Mouse (Mus musculus): ENCODE measurements around the gene BC052040. TPM values are rescaled to one million over a fixed set of nuclear protein-coding genes. Genes with fewer than 3 reads are reported as not detected.

The BC052040 gene
- total and polyA plus RNA-seq, 3 experiments, result 9.8 to 64.0 (median 11.0) TPM

GRCm38 (mm10) chr2:115631031-115631434 is 49.5 kb downstream of the BC052040 start:
- no peaks in the 10 kb centered on the region for H3K27me3 ChIP-seq (ENCODE audit: insufficient read depth, low read length)
- no peaks in the 10 kb centered on the region for H3K9me3 ChIP-seq (replicated peaks)
- no peaks in the 10 kb centered on the region for H3K4me1 ChIP-seq (ENCODE audit: insufficient read depth, low read depth, low read length)
- peaks cover 36% of the 10 kb centered on the region for H3K36me3 ChIP-seq (replicated peaks)
- ATAC-seq (ENCODE audit: extremely low read depth, insufficient number of reproducible peaks, low FRiP score, poor library complexity, severe bottlenecking) (no peak), DNase-seq (ENCODE audit: low spot score) (no peak)
- TF ChIP-seq CTCF (IDR thresholded peaks at IDR 0.05; ENCODE audit: low read depth, low read length), result no peak
- no peak overlapping the region for H3K4me3 ChIP-seq (ENCODE audit: low read depth, low read length)

DNA sequence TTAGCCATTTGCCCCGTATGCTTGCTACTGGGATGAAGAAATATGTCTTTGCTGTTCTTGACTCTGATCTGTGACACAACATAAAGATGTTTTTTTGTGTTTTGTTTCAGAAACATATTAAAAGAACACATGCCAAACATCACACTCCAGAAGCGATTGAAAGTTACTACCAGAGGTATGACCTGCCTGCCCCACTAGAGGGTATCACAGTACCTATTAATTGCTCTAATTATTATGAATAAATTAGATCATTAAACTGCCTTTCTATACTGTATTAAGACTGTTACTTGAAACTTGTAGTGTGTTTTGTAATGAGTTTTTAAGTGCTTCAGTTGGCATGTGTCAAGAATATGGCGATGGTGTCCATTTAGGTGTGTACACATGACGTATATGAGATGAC is 50.3 kb downstream of the BC052040 start:
- no peaks in the 10 kb centered on the region for H3K9me3 ChIP-seq (replicated peaks)
- TF ChIP-seq GATA1 (IDR thresholded peaks at IDR 0.05; ENCODE audit: borderline replicate concordance, low read length) (no peak), TAL1 (conservative IDR thresholded peaks at IDR 0.05; ENCODE audit: low read depth, low read length) (no peak), GATA2 (IDR thresholded peaks at IDR 0.05; ENCODE audit: borderline replicate concordance, low read depth, low read length) (no peak), POLR2AphosphoS5 (IDR thresholded peaks at IDR 0.05; ENCODE audit: insufficient replicate concordance, low read depth, low read length) (no peak), CTCF (IDR thresholded peaks at IDR 0.05; ENCODE audit: low read depth, low read length) (no peak)
- DNase-seq (ENCODE audit: low spot score) (no peak), ATAC-seq (ENCODE audit: extremely low read depth, insufficient number of reproducible peaks, low FRiP score, poor library complexity, severe bottlenecking) (no peak)
- H3K4me3 ChIP-seq (ENCODE audit: low read depth, low read length), result no peak overlapping the region
- H3K27me3 ChIP-seq (ENCODE audit: insufficient read depth, low read length), result no peaks in the 10 kb centered on the region
- H3K4me1 ChIP-seq (ENCODE audit: insufficient read depth, low read depth, low read length), result no peaks in the 10 kb centered on the region
- peaks cover 39% of the 10 kb centered on the region for H3K36me3 ChIP-seq (replicated peaks)

GRCm38 (mm10) chr2:115650203-115650602 is 68.7 kb downstream of the BC052040 start:
- no peak for DNase-seq (ENCODE audit: low spot score)

GRCm38 (mm10) chr2:115659712-115660111 is 78.2 kb downstream of the BC052040 start:
- no peak for DNase-seq (ENCODE audit: low spot score)
- H3K4me3 ChIP-seq (ENCODE audit: low read depth, low read length), result no peak overlapping the region
- no peaks in the 10 kb centered on the region for H3K4me1 ChIP-seq (ENCODE audit: insufficient read depth, low read depth, low read length)
- TF ChIP-seq POLR2AphosphoS5 (IDR thresholded peaks at IDR 0.05; ENCODE audit: insufficient replicate concordance, low read depth, low read length) (no peak), GATA2 (IDR thresholded peaks at IDR 0.05; ENCODE audit: borderline replicate concordance, low read depth, low read length) (no peak), GATA1 (IDR thresholded peaks at IDR 0.05; ENCODE audit: borderline replicate concordance, low read length) (no peak), CTCF (IDR thresholded peaks at IDR 0.05; ENCODE audit: low read depth, low read length) (no peak), TAL1 (conservative IDR thresholded peaks at IDR 0.05; ENCODE audit: low read depth, low read length) (no peak)
- H3K36me3 ChIP-seq (replicated peaks), result peaks cover 35% of the 10 kb centered on the region
- H3K27me3 ChIP-seq (ENCODE audit: insufficient read depth, low read length), result no peaks in the 10 kb centered on the region
- no peaks in the 10 kb centered on the region for H3K9me3 ChIP-seq (replicated peaks)
- no peak for ATAC-seq (ENCODE audit: extremely low read depth, insufficient number of reproducible peaks, low FRiP score, poor library complexity, severe bottlenecking)

More at GRCm38 (mm10) chr2:115650203-115650602, 68.7 kb downstream of the BC052040 start:
- Histone ChIP-seq H3K4me1 (ENCODE audit: insufficient read depth, low read depth, low read length) (no peaks in the 10 kb centered on the region), H3K4me3 (ENCODE audit: low read depth, low read length) (no peak overlapping the region), H3K36me3 (replicated peaks) (peaks cover 32% of the 10 kb centered on the region), H3K27me3 (ENCODE audit: insufficient read depth, low read length) (no peaks in the 10 kb centered on the region), H3K9me3 (replicated peaks) (no peaks in the 10 kb centered on the region)
- TF ChIP-seq GATA2 (IDR thresholded peaks at IDR 0.05; ENCODE audit: borderline replicate concordance, low read depth, low read length) (no peak), CTCF (IDR thresholded peaks at IDR 0.05; ENCODE audit: low read depth, low read length) (no peak), GATA1 (IDR thresholded peaks at IDR 0.05; ENCODE audit: borderline replicate concordance, low read length) (no peak), POLR2AphosphoS5 (IDR thresholded peaks at IDR 0.05; ENCODE audit: insufficient replicate concordance, low read depth, low read length) (no peak), TAL1 (conservative IDR thresholded peaks at IDR 0.05; ENCODE audit: low read depth, low read length) (no peak)
- no peak for ATAC-seq (ENCODE audit: extremely low read depth, insufficient number of reproducible peaks, low FRiP score, poor library complexity, severe bottlenecking)

- Histone ChIP-seq H3K4me3 (ENCODE audit: low read depth, low read length) (no peak overlapping the region), H3K4me1 (ENCODE audit: insufficient read depth, low read depth, low read length) (no peaks in the 10 kb centered on the region), H3K27me3 (ENCODE audit: insufficient read depth, low read length) (no peaks in the 10 kb centered on the region), H3K36me3 (replicated peaks) (peaks cover 38% of the 10 kb centered on the region), H3K9me3 (replicated peaks) (no peaks in the 10 kb centered on the region)
- DNase-seq (ENCODE audit: low spot score) (no peak), ATAC-seq (ENCODE audit: extremely low read depth, insufficient number of reproducible peaks, low FRiP score, poor library complexity, severe bottlenecking) (no peak)
- TF ChIP-seq GATA2 (IDR thresholded peaks at IDR 0.05; ENCODE audit: borderline replicate concordance, low read depth, low read length) (no peak), TAL1 (conservative IDR thresholded peaks at IDR 0.05; ENCODE audit: low read depth, low read length) (no peak), POLR2AphosphoS5 (IDR thresholded peaks at IDR 0.05; ENCODE audit: insufficient replicate concordance, low read depth, low read length) (no peak), GATA1 (IDR thresholded peaks at IDR 0.05; ENCODE audit: borderline replicate concordance, low read length) (no peak), CTCF (IDR thresholded peaks at IDR 0.05; ENCODE audit: low read depth, low read length) (no peak)
These were observed 79.0 kb downstream of the BC052040 start for GRCm38 (mm10) chr2:115660213-115661120.

DNA sequence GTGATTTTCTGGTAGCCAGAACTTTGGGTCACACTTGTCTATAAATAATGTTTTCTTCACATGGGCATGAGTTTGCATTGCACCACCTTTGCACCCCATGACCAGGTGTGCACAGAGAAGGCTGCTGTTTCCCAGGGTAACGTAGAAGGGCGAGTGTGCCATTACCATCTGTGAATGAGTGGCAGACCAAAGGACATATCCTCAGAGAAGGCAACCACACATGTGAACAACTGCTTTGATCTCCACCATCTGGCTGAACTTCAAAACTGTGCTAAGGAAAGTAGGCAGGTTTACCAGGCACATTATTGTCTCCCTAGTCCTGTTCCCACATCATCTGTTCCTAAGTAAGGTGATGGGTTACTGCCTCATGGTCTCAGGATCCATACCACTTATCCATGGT is 86.0 kb downstream of the BC052040 start:
- no peak for DNase-seq (ENCODE audit: low spot score)

More for the DNA sequence above, 86.0 kb downstream of the BC052040 start:
- Histone ChIP-seq H3K36me3 (replicated peaks) (peaks cover 51% of the 10 kb centered on the region), H3K4me3 (ENCODE audit: low read depth, low read length) (no peak overlapping the region), H3K4me1 (ENCODE audit: insufficient read depth, low read depth, low read length) (no peaks in the 10 kb centered on the region), H3K27me3 (ENCODE audit: insufficient read depth, low read length) (no peaks in the 10 kb centered on the region), H3K9me3 (replicated peaks) (no peaks in the 10 kb centered on the region)
- no peak for ATAC-seq (ENCODE audit: extremely low read depth, insufficient number of reproducible peaks, low FRiP score, poor library complexity, severe bottlenecking)
- TF ChIP-seq CTCF (IDR thresholded peaks at IDR 0.05; ENCODE audit: low read depth, low read length) (no peak), TAL1 (conservative IDR thresholded peaks at IDR 0.05; ENCODE audit: low read depth, low read length) (no peak), POLR2AphosphoS5 (IDR thresholded peaks at IDR 0.05; ENCODE audit: insufficient replicate concordance, low read depth, low read length) (no peak), GATA2 (IDR thresholded peaks at IDR 0.05; ENCODE audit: borderline replicate concordance, low read depth, low read length) (no peak), GATA1 (IDR thresholded peaks at IDR 0.05; ENCODE audit: borderline replicate concordance, low read length) (no peak)

Measured in G1E (cell line).